Mouse (Mus musculus) G1E (cell line): Measurements from ENCODE around the gene Dedd2. TPM values are rescaled to one million over a fixed set of nuclear protein-coding genes. Genes with fewer than 3 reads are reported as not detected.

Source experiments
- ATAC-seq: 2 replicates; pipeline ENCODE4 v1.8.0; 2016; ENCODE audit warnings: mild to moderate bottlenecking; ENCODE audit not compliant: insufficient number of reproducible peaks, poor library complexity, low FRiP score, severe bottlenecking; ENCODE audit errors: extremely low read depth
- DNase-seq: peaks from one replicate; pipeline ENCODE4 v3.0.0; 2012; ENCODE audit warnings: low spot score
- H3K27me3 ChIP-seq: 2 replicates; pipeline ENCODE4 v1.6.1; 2012; ENCODE audit warnings: mild to moderate bottlenecking, low read length, inconsistent platforms; ENCODE audit not compliant: insufficient read depth
- H3K36me3 ChIP-seq: replicated peaks from 2 replicates; pipeline ENCODE3; 2012; ENCODE audit warnings: mild to moderate bottlenecking, inconsistent platforms
- H3K4me1 ChIP-seq: 2 replicates; pipeline ENCODE4 v1.6.1; 2012; ENCODE audit warnings: low read depth, low read length, inconsistent platforms, mixed read lengths; ENCODE audit not compliant: insufficient read depth
- H3K4me3 ChIP-seq: 2 replicates; pipeline ENCODE4 v1.5.1; 2012; ENCODE audit warnings: low read depth, mild to moderate bottlenecking, inconsistent platforms, low read length, moderate library complexity, mixed read lengths
- H3K9me3 ChIP-seq: replicated peaks from 2 replicates; pipeline ENCODE4 v1.6.1; 2012; ENCODE audit warnings: inconsistent platforms
- CTCF ChIP-seq: IDR thresholded peaks from 2 replicates; pipeline ENCODE4 v1.5.1; 2012; ENCODE audit warnings: low read depth, low read length, inconsistent platforms, mixed read lengths
- GATA1 ChIP-seq: IDR thresholded peaks from 2 replicates; pipeline ENCODE4 v1.6.1; 2012; ENCODE audit warnings: borderline replicate concordance, low read length, inconsistent platforms, mixed read lengths
- GATA2 ChIP-seq: IDR thresholded peaks from 2 replicates; pipeline ENCODE4 v1.6.1; 2012; ENCODE audit warnings: low read depth, low read length, inconsistent platforms, borderline replicate concordance
- POLR2AphosphoS5 ChIP-seq: IDR thresholded peaks from 2 replicates; pipeline ENCODE4 v1.6.1; 2012; ENCODE audit warnings: low read depth, low read length, inconsistent platforms; ENCODE audit not compliant: insufficient replicate concordance
- TAL1 ChIP-seq: conservative IDR thresholded peaks from 2 replicates; pipeline ENCODE4 v1.6.1; 2012; ENCODE audit warnings: low read depth, low read length, inconsistent platforms, mixed read lengths
- polyA plus RNA-seq: library from polyadenylated mRNA; stranded (reverse); fragments of >175 nt; gene quantifications from 2 replicates; pipeline ENCODE4 v1.2.3, GENCODE M21; 2012
- total RNA-seq, 2 experiments: library from RNA; stranded (forward) in 1 of 2; stranded (reverse) in 1 of 2; fragments of 200-1000 nt in 1 of 2; fragments of >200 nt in 1 of 2; fragmentation: Nextera tagmentation in 1 of 2; gene quantifications; 2 replicates each; pipeline ENCODE4 v1.2.3; 2014 to 2017

Dedd2 gene
- total RNA-seq (2014; fragmentation: Nextera tagmentation) (4.6 and 13.1 TPM in 2 replicates), total RNA-seq (2017) (9.7 and 13.2 TPM in 2 replicates), polyA plus RNA-seq (43.7 and 55.3 TPM in 2 replicates)

- Histone ChIP-seq H3K4me3 (peak within 1 kb of the TSS; percentile 90), H3K9me3 (no peaks in the 10 kb centered on the region), H3K27me3 (no peaks in the 10 kb centered on the region), H3K36me3 (peaks cover 54% of the 10 kb centered on the region), H3K4me1 (peaks cover 72% of the 10 kb centered on the region)
- ATAC-seq (peak; percentile 24; the same call in 1 of the 2 replicates), DNase-seq (peak; percentile 62)
- TF ChIP-seq CTCF, result no peak
- TF ChIP-seq TAL1, result no peak
- no peak; the same call in 1 of the 2 replicates for TF ChIP-seq POLR2AphosphoS5
- no peak for TF ChIP-seq GATA1
- no peak for TF ChIP-seq GATA2
Observed at GRCm38 (mm10) chr7:25220457-25221101, at the start of gene Dedd2. Gene Dedd2 (minus strand): TSS chr7:25220615.

- Histone ChIP-seq H3K36me3 (peaks cover 50% of the 10 kb centered on the region), H3K4me1 (peaks cover 77% of the 10 kb centered on the region), H3K27me3 (no peaks in the 10 kb centered on the region), H3K9me3 (no peaks in the 10 kb centered on the region), H3K4me3 (peak overlapping the region; percentile 85; the same call in 1 of the 2 replicates)
- peak; percentile 14 for DNase-seq
- TF ChIP-seq POLR2AphosphoS5 (no peak), TAL1 (no peak), CTCF (no peak), GATA2 (no peak), GATA1 (no peak)
- no peak for ATAC-seq
Observed at GRCm38 (mm10) chr7:25269545-25270271, 49.3 kb upstream of the Dedd2 start.

GRCm38 (mm10) chr7:25269029-25269428, 48.6 kb upstream of the Dedd2 start:
- TF ChIP-seq POLR2AphosphoS5 (no peak), CTCF (no peak), GATA1 (no peak), GATA2 (no peak), TAL1 (no peak)
- H3K27me3 ChIP-seq, result no peaks in the 10 kb centered on the region
- peak; percentile 5 for DNase-seq
- ATAC-seq, result no peak
- peaks cover 74% of the 10 kb centered on the region for H3K4me1 ChIP-seq
- no peaks in the 10 kb centered on the region for H3K9me3 ChIP-seq
- peaks cover 45% of the 10 kb centered on the region for H3K36me3 ChIP-seq
- peak overlapping the region; percentile 85 for H3K4me3 ChIP-seq

- H3K27me3 ChIP-seq, result no peaks in the 10 kb centered on the region
- H3K36me3 ChIP-seq, result peaks cover 40% of the 10 kb centered on the region
- ATAC-seq (no peak), DNase-seq (no peak)
- H3K4me1 ChIP-seq, result peaks cover 69% of the 10 kb centered on the region
- no peaks in the 10 kb centered on the region for H3K9me3 ChIP-seq
- peak overlapping the region; percentile 85 for H3K4me3 ChIP-seq
- TF ChIP-seq TAL1 (no peak), GATA2 (no peak), GATA1 (no peak), POLR2AphosphoS5 (no peak), CTCF (no peak)
Observed at GRCm38 (mm10) chr7:25268588-25268987, 48.2 kb upstream of the Dedd2 start.

GRCm38 (mm10) chr7:25267751-25268463, 47.5 kb upstream of the Dedd2 start:
- ATAC-seq, result peak; percentile 79
- H3K9me3 ChIP-seq, result no peaks in the 10 kb centered on the region
- TF ChIP-seq CTCF, result no peak
- no peak for TF ChIP-seq TAL1
- no peak for TF ChIP-seq GATA1
- no peak for TF ChIP-seq GATA2
- TF ChIP-seq POLR2AphosphoS5, result no peak
- peaks cover 34% of the 10 kb centered on the region for H3K36me3 ChIP-seq
- DNase-seq, result peak; percentile 95
- H3K4me3 ChIP-seq, result peak overlapping the region; percentile 85
- H3K27me3 ChIP-seq, result no peaks in the 10 kb centered on the region
- peaks cover 63% of the 10 kb centered on the region for H3K4me1 ChIP-seq

- H3K4me3 ChIP-seq, result peak within 1 kb of the TSS; percentile 85
- no peaks in the 10 kb centered on the region for H3K27me3 ChIP-seq
- H3K36me3 ChIP-seq, result peaks cover 28% of the 10 kb centered on the region
- peak; percentile 94 for DNase-seq
- ATAC-seq, result peak; percentile 73
- TF ChIP-seq GATA1, result no peak
- TF ChIP-seq TAL1, result no peak
- TF ChIP-seq GATA2, result no peak
- TF ChIP-seq POLR2AphosphoS5, result no peak
- TF ChIP-seq CTCF, result no peak
- no peaks in the 10 kb centered on the region for H3K9me3 ChIP-seq
- H3K4me1 ChIP-seq, result peaks cover 57% of the 10 kb centered on the region
Observed at GRCm38 (mm10) chr7:25267301-25267750, 46.9 kb upstream of the Dedd2 start, which contains the start of gene Cic. Gene Cic (plus strand): TSS chr7:25267704.
